Mouse (Mus musculus) liver, adult 2 months (tissue): ENCODE results near the gene Mmgt2.

ENCODE experiments used
- CTCF ChIP-seq: fragments of 200-500 bp; IDR thresholded peaks from 2 replicates; pipeline ENCODE4 v1.5.1; 2011; ENCODE audit warnings: low read depth, low read length, control low read depth
- POLR2A ChIP-seq: fragments of 200-500 bp; IDR thresholded peaks from 2 replicates; pipeline ENCODE4 v1.6.1; 2011; ENCODE audit warnings: low read length, control low read depth; ENCODE audit not compliant: insufficient read depth; ENCODE audit errors: extremely low read depth

DNA sequence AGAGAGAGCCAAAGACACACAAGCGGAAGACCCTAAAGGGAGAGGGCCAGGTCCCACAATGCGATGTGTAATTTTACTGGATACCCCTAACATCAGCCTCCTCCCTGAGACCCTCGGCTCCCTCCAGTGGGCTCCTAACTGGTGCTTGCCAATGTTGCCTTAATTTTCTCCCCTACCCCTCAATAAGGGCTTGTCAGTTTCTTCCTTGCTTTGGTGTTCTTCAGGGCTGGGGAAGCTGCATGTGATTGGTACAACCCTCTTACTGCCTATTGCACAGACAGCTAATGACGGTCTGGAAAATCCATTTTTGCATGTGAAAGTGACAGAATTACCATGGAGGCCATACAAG, 2.0 kb upstream of the Mmgt2 start:
- TF ChIP-seq CTCF (no peak), POLR2A (no peak)
